Mouse (Mus musculus) urinary bladder, postnatal 4 days (tissue): ENCODE data around the gene Slc30a10.

Source experiments
- DNase-seq, 2 experiments: peaks; one replicate each; pipeline ENCODE4 v3.0.0; 2021 to 2022; ENCODE audit warnings: low spot score in 2 of 2

The Slc30a10 gene

GRCm38 (mm10) chr1:185462889-185463288, 8.2 kb downstream of the Slc30a10 start:
- DNase-seq, result no peak

GRCm38 (mm10) chr1:185469551-185470021, 14.9 kb downstream of the Slc30a10 start:
- no peak for DNase-seq

- DNase-seq, result no peak
These were observed 17.5 kb downstream of the Slc30a10 start for GRCm38 (mm10) chr1:185472025-185472720.

- DNase-seq, result no peak
These were observed 18.1 kb downstream of the Slc30a10 start for GRCm38 (mm10) chr1:185472730-185473129.

GRCm38 (mm10) chr1:185473437-185473836, 18.8 kb downstream of the Slc30a10 start:
- DNase-seq, result no peak

- DNase-seq, result no peak
These were observed 25.2 kb downstream of the Slc30a10 start for GRCm38 (mm10) chr1:185479861-185480260.

GRCm38 (mm10) chr1:185482001-185482761, 27.5 kb downstream of the Slc30a10 start:
- no peak for DNase-seq

GRCm38 (mm10) chr1:185482762-185483161, 28.1 kb downstream of the Slc30a10 start:
- DNase-seq, result no peak

- DNase-seq, result no peak
These were observed 28.9 kb downstream of the Slc30a10 start for GRCm38 (mm10) chr1:185483356-185484057.

GRCm38 (mm10) chr1:185484281-185484680, 29.6 kb downstream of the Slc30a10 start:
- no peak for DNase-seq

GRCm38 (mm10) chr1:185489893-185490292, 35.2 kb downstream of the Slc30a10 start:
- DNase-seq, result peak in 1 of 2 experiments; percentile 17

GRCm38 (mm10) chr1:185490603-185491002, 36.0 kb downstream of the Slc30a10 start:
- no peak for DNase-seq

- DNase-seq, result no peak
These were observed 38.9 kb downstream of the Slc30a10 start for GRCm38 (mm10) chr1:185493439-185494034.

- no peak for DNase-seq
These were observed 42.3 kb downstream of the Slc30a10 start for GRCm38 (mm10) chr1:185496791-185497460.

GRCm38 (mm10) chr1:185500602-185501001, 46.0 kb downstream of the Slc30a10 start:
- DNase-seq, result no peak

- no peak for DNase-seq
These were observed 47.2 kb downstream of the Slc30a10 start for GRCm38 (mm10) chr1:185501801-185502340.

- DNase-seq, result no peak
These were observed 47.9 kb downstream of the Slc30a10 start for GRCm38 (mm10) chr1:185502550-185502949.

- no peak for DNase-seq
These were observed 54.4 kb downstream of the Slc30a10 start for GRCm38 (mm10) chr1:185509042-185509441.

GRCm38 (mm10) chr1:185511306-185511705, 56.7 kb downstream of the Slc30a10 start:
- DNase-seq, result no peak

GRCm38 (mm10) chr1:185515526-185515979, 60.9 kb downstream of the Slc30a10 start:
- no peak for DNase-seq

- no peak for DNase-seq
These were observed 61.4 kb downstream of the Slc30a10 start for GRCm38 (mm10) chr1:185516041-185516440.
